Mouse (Mus musculus) urinary bladder, postnatal 4 days (tissue): ENCODE measurements at regions not wholly inside any gene's neighbourhood (a gene's known extent, or its start where the extent isn't known, plus 50 kb on each side); places are given as distances from the start of the nearest gene placed in this dataset.

Experiments
- DNase-seq, 2 experiments: peaks; one replicate each; pipeline ENCODE4 v3.0.0; 2021 to 2022; ENCODE audit warnings: low spot score in 2 of 2

DNA sequence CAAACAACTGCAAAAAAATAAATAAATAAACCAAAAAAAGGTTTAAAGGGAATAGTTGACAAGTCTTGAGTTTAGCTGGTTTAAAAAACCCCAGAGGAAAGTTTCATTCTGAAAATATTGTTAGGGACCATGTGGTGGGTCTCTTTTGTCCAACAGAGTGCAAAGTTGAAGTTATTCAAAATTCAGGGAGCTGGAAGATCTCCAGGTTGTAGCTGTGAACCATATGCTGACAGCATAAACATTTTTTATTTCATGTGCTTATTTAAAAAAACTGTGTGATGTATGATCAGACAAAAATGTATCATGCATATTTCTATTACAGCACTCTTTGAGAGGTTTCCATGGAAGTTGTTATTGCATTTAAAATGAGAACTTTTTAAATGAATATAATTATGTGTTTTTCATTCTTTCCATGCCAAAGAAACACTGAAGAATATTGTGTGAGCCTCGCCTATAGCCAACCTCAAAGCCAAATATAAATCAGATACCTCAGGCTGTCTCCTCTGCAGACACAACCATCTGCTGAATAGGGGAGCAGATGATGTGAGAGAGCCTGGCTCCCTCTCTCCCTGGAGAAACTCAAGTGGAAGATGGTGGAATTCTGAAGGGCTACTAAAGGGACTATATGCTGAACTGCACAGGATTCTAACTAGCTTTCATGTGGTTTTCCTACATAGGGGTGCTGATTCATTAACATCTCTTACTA is 413.4 kb upstream of the Impad1 start:
- no peak for DNase-seq

DNA sequence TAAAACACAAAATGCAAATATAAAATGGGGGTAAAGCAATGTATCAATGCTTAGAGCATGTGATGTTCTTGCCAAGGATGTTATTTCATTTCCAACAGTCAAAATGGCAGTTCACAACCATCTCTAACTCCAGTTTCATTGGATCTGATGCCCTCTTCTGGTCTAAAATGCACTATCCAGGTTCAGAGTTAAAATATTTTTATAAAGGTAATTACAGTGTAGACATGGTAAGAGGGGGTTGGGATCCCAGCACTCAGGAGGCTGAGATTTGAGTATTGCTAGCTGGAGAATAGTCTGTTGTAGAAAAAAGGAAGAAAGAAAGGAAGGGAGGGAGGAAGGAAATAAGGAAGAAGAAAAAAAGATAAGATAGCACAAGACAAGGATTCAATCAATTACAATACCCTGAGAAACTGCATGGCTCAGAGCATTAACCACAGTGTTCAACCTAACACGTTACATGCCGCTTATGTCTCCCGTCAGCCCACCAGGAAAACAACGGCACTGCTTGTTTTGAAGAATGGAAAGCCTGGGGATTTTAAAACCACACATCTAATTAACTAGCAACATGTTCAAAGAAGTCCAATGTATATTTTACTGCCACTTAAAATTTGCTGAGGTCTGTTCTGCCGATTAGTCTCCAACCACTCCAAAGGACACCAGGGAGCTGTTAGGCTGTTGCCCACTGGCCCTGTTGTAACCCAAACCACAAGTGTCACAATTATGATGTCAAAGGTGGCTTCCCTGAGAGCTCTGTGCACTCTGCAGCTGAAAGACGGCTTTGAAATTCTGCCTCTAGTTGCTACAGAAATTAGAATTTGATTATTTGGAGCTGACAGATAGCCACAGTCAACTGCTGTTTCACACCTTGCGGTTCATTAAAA is 412.4 kb upstream of the Impad1 start:
- no peak for DNase-seq

DNA sequence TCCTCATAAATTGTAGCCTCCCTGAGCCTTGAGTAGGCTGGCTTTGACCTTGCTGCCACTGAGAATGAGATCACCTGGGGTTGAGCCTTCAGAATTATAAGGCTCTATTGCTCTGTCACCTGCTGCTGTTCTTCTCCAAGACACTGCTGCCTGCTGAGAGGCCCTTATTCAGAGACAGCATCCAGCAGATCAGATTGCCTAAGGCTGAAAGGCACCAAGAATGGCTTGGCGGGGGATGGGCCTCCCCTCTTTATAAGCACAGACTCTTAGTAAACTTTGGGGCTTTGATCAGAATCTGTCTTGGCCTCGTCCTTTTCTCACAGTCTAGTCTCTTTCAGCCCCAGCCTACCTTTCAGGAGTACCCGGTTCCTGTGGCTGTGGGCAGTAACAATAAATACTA is 401.1 kb upstream of the Impad1 start:
- no peak for DNase-seq

DNA sequence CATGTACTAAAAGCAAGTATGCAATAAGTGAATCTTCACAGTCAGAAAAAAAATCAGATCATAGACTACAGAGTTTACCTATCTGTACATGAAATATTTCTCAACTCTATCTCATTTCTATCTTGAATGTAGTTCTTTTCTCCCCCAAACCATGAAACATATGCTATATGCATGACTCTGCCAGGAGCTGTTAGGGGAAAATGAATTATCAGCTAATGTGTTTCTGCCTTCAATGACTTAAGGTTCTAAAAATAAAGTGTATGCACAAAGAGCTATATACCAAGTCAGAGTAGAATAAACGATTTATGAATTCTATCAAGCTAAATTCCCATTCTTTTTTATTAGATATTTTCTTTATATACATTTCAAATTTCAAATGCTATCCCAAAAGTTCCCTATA is 388.4 kb upstream of the Impad1 start:
- no peak for DNase-seq

DNA sequence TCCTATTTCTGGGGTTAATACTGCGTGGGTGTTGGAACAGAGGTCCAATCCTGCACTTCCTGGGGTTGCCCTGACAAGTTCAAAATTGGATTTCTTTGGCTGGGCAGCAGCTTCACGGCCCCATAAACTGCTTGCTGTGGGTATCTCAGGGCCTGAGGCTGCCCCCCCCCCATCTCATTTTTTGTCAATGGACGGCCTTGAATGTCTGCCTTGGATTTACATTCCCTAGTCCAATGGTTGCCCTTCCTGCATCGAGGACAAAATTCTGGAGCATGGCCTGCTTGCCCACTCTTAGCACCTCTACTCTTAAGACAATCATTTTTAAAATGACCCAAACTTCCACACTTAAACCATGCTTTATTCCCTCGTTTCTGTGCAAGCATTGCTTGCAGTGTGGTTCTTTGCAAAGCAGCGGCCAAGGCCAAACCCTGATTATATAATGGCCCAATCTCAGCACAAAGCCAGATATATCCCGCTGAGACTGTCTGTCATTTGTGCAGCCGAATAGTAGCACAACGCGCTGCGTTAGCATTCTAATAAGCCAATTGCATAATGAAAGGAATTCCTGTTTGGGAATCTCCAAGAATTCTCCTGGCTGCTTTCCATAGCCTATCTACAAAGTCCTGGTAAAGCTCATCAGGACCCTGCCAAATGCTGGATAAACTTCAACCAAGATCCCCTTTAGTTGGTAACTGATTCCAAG is 386.0 kb upstream of the Impad1 start:
- DNase-seq = no peak

DNA sequence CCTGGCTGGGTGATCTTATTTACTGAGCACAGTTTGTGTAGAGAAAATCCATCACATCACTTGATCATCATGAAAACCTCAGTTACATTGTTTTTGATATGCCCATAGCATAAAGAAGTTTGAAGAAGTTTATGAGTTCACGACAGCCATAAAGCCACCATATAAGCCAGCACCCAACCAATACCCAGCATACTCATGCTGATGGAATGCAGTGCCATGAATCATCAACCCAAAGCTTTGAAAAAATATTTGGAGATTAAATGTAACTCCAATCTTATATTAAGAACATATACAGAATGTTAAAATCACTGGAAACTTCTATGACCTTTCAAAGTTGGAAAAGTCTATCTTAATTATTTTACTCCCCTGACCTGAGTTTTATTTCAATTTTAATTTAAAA is 372.1 kb upstream of the Impad1 start:
- DNase-seq = no peak

DNA sequence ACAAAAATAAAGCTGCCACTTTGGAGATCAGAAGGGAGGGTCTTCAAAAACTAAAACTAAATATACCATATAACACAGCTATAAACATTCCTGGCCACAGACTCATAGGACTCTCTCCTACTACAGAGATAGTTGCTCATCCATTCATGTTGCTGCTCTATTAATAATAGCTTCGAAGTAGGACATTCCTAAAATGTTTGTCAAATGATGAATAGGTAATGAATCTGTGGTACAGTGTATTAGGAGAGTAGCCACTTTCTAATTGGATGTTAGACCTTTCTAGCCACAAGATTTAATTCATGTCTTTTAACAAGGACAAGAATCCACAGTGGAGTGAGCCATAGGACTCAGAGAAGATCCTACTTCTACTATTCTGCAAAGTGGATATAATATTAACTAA is 367.8 kb upstream of the Impad1 start:
- no peak for DNase-seq

DNA sequence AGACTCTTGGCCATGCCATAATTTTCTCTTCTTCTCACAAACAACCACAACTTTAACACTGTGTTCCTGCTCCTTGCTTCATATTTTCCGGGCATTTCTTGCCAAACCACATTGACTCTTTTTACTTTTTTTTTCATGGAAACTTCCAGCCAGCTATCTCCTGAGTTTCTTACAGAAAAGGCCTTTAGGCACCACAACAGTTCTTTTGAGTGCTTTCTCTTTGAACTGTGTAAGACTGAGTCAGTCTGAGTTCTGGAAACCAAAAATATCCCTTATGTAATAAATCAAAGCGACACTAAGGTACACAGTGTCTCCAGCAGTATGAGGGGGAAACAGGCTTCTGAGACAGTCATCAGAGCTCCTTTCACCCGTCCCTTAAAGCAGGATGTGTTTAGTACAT is 337.6 kb upstream of the Impad1 start:
- DNase-seq = no peak

DNA sequence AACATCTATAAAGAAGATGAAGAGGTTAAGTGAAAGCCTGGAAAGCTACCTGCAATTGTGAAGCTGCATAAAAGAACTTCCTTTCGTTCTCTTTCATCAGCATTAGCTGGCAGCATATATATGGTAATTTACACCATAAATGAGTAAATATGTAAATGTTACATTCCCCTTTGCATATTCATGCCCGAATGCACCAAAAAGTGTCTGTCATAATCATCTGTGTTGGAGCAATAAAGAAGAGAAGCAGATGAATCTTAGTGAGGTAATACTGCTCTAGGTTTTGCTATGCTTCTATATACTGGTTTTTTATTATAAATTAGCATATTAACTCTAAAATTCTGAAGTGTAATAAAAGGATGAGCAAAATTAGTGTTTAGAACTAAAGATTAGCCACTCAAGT is 332.9 kb upstream of the Impad1 start:
- DNase-seq = no peak

DNA sequence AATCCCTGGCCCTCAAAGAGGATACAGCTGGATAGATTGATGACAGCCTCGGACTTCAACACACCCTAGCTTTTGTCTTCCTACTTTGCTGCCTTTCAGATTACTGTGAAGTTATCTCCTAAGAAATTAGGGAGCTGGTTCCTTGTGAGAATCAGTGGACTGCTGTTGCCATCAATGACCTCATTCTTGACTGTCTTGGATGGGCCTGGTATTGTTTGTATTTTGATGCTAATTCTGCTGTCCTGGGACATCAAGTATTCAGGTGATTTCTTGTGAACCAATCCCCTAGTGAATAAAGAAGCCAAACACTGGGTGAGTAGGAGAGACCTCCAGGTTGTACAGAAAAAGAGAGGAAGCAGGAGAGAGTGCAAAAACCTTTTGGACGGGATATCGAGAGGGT is 305.3 kb upstream of the Impad1 start:
- DNase-seq = no peak

DNA sequence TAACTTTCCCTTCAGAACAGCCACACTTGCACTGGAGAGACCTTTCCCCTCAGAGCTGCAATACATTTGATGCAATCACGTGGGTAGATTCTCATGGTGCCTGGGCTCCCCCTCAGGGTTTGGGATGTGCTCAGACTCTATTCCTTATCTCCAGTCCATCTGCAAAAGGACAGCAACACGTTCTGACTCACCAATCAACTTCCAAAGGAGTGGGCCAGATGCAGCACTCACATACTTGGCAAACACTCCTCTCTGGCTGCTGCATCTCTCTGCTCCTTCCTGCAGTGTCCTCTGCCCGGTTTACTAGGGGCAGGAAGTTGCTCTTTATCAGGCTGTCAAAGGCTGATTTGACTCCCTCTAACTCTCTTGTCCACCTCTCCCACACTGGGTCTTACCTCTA is 285.6 kb upstream of the Impad1 start:
- DNase-seq = no peak

DNA sequence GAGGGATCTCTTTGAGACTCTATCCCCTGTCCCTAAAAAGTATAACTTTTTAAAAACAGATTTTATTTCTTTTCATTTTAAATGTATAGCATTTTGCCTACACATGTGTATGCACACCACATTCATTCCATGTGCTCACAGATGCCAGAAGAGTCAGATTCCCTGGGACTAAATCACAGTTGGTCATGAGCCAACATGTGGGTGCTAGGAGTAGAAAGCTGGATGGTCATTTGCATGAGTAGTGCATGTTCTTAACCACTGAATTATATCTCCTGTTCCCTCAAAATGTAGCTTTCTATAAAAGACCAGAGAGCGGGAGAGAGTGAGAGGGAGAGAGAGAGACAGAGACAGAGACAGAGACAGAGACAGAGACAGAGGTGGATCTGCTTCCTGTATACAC is 281.6 kb upstream of the Impad1 start:
- DNase-seq = no peak

DNA sequence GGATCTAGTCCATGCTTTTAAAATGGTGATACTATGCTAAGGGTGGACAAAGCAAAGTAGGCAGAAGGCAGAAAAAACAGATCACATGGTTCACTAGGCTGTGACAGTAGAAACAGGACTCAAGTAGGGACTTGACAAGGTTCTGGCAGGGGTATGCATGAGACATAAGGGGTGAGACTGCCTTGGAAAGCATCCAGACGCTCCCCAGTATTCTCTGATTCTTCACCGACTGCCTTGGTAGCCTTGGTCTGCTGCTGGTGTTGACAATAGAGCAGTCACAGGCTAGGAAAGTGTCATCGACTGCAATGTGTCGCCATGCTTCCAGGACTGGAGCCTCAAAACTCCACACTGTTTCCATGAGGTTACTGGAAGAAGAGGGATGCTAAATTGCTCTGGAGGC is 278.1 kb upstream of the Impad1 start:
- DNase-seq = no peak

DNA sequence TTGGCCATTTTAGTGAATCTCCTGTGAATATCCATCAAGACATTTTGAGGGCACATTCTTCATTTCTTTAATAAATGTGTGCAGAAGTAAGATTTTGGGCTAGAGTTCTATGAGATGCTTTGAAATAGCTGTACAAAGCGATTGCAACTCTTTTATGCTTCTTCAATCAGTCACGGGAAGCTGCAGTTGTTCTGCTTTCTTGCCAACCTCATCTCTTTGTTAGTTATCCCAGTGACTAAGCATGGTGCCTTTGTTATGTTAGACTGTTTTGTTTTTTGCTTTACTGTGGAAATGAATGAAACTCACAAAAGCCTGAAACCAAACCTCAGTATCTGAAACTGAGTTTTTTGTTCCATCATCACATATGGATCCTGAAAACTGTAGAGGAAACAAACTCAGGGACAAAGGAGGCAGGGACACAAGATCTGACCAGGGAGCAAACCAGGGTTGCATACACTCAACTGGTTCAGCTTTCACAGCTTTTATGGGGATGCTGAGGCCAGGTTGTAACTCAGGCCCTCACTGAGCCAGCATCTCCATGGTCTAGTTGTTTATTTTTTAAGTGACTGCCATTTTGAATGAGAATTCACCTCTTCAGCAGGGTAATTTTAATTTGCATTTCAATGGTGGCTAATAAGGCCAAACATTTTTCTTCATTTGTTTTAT is 266.3 kb upstream of the Impad1 start:
- DNase-seq = no peak

DNA sequence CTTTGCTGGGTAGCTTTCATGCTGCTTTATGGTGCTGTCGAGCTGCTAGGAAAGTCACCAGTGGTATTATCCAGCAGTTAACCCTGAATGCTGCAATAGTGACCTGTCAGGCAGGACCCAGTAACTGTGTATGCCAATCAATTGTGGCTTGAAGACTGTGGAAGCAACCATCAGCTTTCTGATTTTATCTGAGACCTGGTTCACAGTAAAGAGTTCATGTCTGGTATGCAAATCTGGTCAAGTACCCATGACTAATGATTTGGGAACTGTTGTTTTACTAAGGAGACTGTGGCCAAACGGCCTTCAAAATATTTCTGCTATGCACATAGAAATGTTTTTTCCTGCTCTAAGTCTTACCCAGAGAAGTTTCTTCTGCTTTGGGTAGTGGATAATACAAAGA is 236.8 kb upstream of the Impad1 start:
- no peak for DNase-seq

DNA sequence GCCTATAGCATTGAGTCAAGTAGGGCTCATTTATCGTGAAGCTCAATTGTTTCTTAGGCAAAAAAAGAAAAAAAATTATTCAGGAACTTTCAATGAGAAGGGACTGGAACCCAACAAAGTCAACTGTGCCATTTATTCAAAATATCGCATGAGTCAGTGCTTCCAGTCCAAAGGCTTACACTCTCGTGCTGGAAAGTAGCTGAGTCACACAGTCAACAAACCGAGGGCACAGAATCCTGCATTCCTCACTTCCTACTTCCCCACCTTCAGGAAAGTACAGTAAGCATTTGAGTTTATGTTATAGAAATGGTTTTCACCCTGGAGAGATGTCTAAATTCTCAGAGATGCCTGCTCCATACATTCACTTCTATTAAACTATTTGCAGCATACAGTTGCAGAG is 194.3 kb upstream of the Impad1 start:
- DNase-seq = no peak

DNA sequence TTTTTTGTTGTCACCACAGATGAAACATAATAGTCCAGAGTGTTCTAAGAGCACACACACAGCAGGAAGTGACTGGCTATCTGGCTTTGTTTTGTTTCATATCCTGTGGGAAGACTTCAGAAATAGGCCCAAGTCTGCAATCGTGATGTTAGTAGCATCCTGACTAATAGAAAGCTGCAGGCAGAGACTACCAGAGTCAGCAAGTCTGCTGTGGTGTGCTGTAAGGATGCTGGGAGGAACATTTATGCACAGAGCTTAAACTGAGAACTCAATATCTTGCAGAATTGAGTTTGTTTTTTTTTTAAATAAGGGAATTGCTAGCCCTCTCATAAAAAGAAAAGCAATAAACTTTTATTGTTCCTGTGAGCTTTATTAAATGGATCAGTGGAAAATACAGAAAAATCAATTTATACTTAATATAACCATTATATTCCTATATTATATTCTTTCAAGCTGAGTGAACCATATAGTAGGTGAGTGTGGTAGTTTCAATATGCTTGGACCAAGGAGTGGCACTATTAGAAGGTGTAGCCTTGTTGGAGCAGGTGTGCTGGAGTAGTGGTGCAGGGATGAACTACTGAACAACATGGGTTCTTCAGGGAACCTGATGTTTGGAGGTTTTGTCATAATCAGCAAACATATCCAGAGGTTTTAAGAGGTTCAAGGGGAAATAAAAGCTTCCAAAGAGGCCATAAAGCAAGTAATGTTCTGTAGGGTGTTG is 190.5 kb upstream of the Impad1 start:
- no peak for DNase-seq

DNA sequence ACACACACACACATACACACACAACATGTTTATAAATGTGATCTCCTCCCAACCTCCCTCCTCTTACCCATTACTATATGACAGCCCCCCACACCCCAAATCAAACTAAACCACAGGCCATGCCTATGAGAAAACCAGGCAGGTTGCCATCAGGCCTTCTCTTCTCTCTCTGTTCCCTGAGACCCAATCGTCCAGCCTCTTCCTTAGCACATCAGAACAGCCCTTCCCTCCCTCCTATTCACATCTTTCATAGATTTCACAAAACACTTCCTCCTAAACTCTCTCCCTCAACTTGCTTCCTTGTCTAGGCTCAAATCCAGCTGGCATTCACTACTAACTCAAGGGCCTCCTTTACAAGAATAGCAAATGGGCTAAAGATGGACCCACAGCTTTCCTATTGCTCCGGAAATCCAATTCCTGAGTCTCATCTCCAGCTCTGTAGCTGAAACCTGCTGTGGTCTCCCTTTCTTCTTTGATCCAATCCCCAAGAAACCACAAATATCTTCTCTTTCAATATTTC is 178.7 kb upstream of the Impad1 start:
- no peak for DNase-seq

DNA sequence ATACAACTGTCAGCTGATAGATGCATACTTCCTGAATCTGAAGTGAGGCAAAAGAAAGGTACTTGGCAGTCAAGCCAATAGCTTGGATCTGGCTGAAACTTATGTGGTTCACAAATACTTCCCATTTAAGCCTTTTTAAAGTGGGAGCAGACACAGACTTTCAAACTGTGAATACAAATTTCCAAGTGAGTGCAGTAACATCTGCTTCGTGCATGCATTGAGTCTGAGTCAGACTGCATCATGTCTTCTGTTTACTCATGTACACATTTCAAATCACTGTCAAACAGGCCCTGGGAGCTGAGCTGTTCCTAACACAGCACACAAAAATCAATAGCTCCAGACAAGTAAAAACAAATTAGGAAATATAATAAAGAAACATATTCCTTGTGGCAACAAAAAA is 155.8 kb upstream of the Impad1 start:
- DNase-seq = no peak

DNA sequence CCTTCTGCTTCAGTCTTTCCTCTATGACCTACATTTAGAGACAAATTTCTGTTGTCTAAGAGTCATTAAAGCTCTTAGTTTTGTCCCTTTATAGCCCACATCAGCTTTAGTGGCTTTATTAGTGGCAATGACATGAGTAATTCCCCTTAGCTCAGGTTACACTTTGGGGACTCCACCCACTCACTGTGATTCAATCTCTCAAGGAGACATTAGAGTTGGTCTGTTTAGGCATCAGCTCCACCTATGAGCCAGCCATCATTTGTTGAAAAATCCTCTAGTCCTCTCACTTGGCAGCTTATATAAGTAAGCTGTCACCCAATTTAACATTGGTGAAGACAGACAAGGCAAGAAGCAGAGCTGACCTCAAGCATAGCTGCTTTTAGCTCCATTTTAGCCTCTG is 151.3 kb upstream of the Impad1 start:
- DNase-seq = no peak

DNA sequence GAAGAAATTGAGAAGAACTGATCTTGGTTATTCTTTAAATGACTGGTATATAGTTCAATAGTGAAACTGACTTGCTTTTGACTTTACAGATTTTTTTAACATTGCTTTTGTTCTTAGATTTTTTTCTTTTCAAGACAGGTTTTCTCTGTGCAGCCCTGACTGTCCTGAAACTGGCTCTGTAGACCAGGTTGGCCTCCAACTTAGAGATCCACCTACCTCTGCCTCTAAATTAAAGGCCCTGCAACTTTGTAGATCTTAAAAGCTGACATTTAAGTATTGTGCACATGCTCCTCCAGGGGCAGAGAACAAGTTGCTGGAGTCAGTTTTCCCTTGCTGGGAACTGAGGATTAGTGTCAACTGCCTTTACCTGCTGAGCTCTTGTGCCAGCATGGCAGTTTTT is 132.6 kb upstream of the Impad1 start:
- no peak for DNase-seq
